Mouse (Mus musculus) hindbrain, embryonic 13.5 days (tissue): ENCODE measurements around the gene H2-Ob. TPM values are rescaled to one million over a fixed set of nuclear protein-coding genes. Genes with fewer than 3 reads are reported as not detected.

Source experiments
- ATAC-seq: fragments of 200-750 bp; cut with Nextera tagmentation; 2 replicates; pipeline ENCODE4 v1.8.0; 2017; ENCODE audit warnings: moderate TSS enrichment; ENCODE audit not compliant: low FRiP score
- H3K27ac ChIP-seq: fragments of 300-500 bp; sonication (generic); 2 replicates; pipeline ENCODE4 v1.5.1; 2015; ENCODE audit warnings: inconsistent platforms, mild to moderate bottlenecking, moderate library complexity
- H3K27me3 ChIP-seq: fragments of 300-500 bp; sonication (generic); 2 replicates; pipeline ENCODE4 v1.6.1; 2015; ENCODE audit warnings: mild to moderate bottlenecking, inconsistent platforms
- H3K36me3 ChIP-seq: fragments of 300-500 bp; sonication (generic); 2 replicates; pipeline ENCODE4 v1.6.1; 2015; ENCODE audit warnings: mild to moderate bottlenecking, inconsistent platforms
- H3K4me1 ChIP-seq: fragments of 300-500 bp; sonication (generic); replicated peaks from 2 replicates; pipeline ENCODE4 v1.6.1; 2015; ENCODE audit warnings: inconsistent platforms
- H3K4me2 ChIP-seq: fragments of 300-500 bp; sonication (generic); 2 replicates; pipeline ENCODE4 v1.6.1; 2015; ENCODE audit warnings: inconsistent platforms, mild to moderate bottlenecking, moderate library complexity
- H3K4me3 ChIP-seq: fragments of 300-500 bp; sonication (generic); 2 replicates; pipeline ENCODE4 v1.5.1; 2015; ENCODE audit warnings: mild to moderate bottlenecking, inconsistent platforms
- H3K9ac ChIP-seq: fragments of 300-500 bp; sonication (generic); 2 replicates; pipeline ENCODE4 v1.6.1; 2015; ENCODE audit warnings: mild to moderate bottlenecking, inconsistent platforms
- H3K9me3 ChIP-seq: fragments of 300-500 bp; sonication (generic); 2 replicates; pipeline ENCODE4 v1.6.1; 2016; ENCODE audit warnings: inconsistent platforms
- whole genome bisulfite sequencing: fragments of 180-500 bp; shearing (Covaris S2); methylation state at CpG from one replicate; pipeline ENCODE4 v1.1.7; 2015; 5-methylcytosine and 5-hydroxymethylcytosine counted together
- polyA plus RNA-seq: library from polyadenylated mRNA; unstranded; fragments of >200 nt; fragmentation: Nextera tagmentation; extraction: Ambion mirVana; gene quantifications from 2 replicates; pipeline ENCODE4 v1.2.1, GENCODE M21; 2015

Gene H2-Ob
- polyA plus RNA-seq, 1 experiment from 2014 or later, result 0.06 TPM

DNA sequence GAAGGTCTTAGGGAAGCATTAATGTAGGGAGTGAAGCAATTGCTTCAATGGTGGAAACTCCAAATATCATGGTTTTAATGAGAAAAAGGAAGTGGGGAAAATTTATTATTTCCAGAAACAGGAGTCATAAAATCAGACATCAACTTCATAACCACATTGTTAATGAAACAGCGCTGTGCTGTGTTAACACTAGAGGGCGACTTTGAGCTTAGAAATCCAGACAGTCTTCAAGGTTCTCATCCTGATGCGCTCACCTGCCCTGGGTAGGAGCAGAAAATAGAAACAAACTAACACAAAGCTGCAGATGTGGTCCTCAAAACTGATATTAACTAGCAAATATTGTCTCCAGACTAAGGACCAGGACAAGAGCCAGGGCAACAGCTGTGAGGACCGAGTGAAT lies 11.2 kb downstream of the H2-Ob start:
- no peak for ATAC-seq
- Histone ChIP-seq H3K27ac (no peak overlapping the region), H3K4me2 (no peak overlapping the region), H3K9ac (no peak overlapping the region), H3K4me1 (no peaks in the 10 kb centered on the region), H3K4me3 (no peak overlapping the region), H3K27me3 (peaks cover 12% of the 10 kb centered on the region; the same call in 1 of the 2 replicates), H3K9me3 (no peaks in the 10 kb centered on the region), H3K36me3 (no peaks in the 10 kb centered on the region)
- 19% methylated on average over 4 of the region's 4 CpGs for WGBS

- ATAC-seq, result no peak
- H3K9ac ChIP-seq, result no peak overlapping the region
- no peak overlapping the region for H3K27ac ChIP-seq
- H3K27me3 ChIP-seq, result peaks cover 12% of the 10 kb centered on the region; the same call in 1 of the 2 replicates
- H3K4me2 ChIP-seq, result no peak overlapping the region
- H3K9me3 ChIP-seq, result no peaks in the 10 kb centered on the region
- H3K36me3 ChIP-seq, result no peaks in the 10 kb centered on the region
- WGBS, result 52% methylated on average over 4 of the region's 4 CpGs
- H3K4me1 ChIP-seq, result no peaks in the 10 kb centered on the region
- no peak overlapping the region for H3K4me3 ChIP-seq
These were observed 13.0 kb downstream of the H2-Ob start for GRCm38 (mm10) chr17:34251666-34252065.

- H3K4me3 ChIP-seq, result no peak overlapping the region
- no peaks in the 10 kb centered on the region for H3K9me3 ChIP-seq
- 80% methylated on average over 5 of the region's 5 CpGs for WGBS
- 0 out of 2 replicates have a peak, but pooled peaks cover 6% of the 10 kb centered on the region for H3K27me3 ChIP-seq
- no peak for ATAC-seq
- no peak overlapping the region for H3K27ac ChIP-seq
- no peak overlapping the region for H3K4me2 ChIP-seq
- H3K4me1 ChIP-seq, result no peaks in the 10 kb centered on the region
- no peaks in the 10 kb centered on the region for H3K36me3 ChIP-seq
- H3K9ac ChIP-seq, result no peak overlapping the region
These were observed 17.8 kb downstream of the H2-Ob start for GRCm38 (mm10) chr17:34256501-34256900.

DNA sequence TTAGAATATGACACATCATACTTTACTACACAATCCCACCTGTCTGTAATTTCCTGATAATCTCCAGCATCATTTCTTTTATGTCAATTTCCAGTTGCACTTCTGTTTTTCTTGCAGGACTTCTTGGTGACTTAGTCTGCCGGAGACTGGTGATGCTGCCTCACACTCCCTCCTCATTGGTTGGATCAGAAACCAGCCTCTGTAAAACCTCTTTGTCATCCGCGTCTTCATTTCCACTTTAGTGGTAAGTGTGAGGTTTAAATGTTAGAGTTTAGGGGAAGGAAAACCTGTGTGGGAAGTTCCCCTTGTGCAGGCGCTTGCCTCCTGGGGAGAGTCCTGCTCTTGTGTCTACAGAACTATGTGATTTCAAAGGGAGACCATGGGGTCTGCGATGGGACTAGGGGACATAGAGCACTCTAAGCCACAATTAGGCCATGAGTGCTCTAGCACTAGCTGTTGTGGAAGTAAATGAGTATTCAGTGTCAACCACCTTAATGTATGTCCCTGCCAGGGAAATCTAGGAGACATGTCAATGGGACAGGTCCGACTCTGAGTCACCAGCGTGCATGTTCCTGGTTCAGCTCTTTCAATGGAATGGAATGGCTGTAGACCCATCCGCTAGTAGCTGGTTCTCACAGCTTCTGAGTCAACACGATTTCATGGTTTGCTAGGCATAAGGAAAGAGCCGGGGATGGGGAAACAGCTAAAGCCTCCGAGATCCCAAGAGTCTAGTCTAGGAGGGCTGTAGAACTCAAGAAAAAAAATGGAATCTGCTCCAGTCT lies 19.1 kb downstream of the H2-Ob start, which contains the start of gene H2-Ab1:
TSS of gene H2-Ab1 (plus strand) at position 96 of the 782 bp plus-strand sequence.
- Histone ChIP-seq H3K27ac (no peak within 1 kb of the TSS), H3K4me1 (0 out of 2 replicates have a peak, but pooled peaks cover 2% of the 10 kb centered on the region), H3K4me3 (no peak within 1 kb of the TSS), H3K27me3 (peaks cover 17% of the 10 kb centered on the region; the same call in 1 of the 2 replicates), H3K4me2 (no peak within 1 kb of the TSS), H3K9me3 (no peaks in the 10 kb centered on the region), H3K9ac (no peak within 1 kb of the TSS), H3K36me3 (no peaks in the 10 kb centered on the region)
- 75% methylated on average over 11 of the region's 11 CpGs for WGBS
- ATAC-seq, result no peak

GRCm38 (mm10) chr17:34260551-34260950 lies 21.8 kb downstream of the H2-Ob start:
- Histone ChIP-seq H3K36me3 (no peaks in the 10 kb centered on the region), H3K4me2 (no peak overlapping the region), H3K27me3 (peaks cover 39% of the 10 kb centered on the region), H3K4me3 (no peak overlapping the region), H3K9ac (no peak overlapping the region), H3K27ac (no peak overlapping the region), H3K4me1 (peaks cover 27% of the 10 kb centered on the region), H3K9me3 (no peaks in the 10 kb centered on the region)
- WGBS, result 76% methylated on average over 5 of the region's 5 CpGs
- no peak for ATAC-seq

DNA sequence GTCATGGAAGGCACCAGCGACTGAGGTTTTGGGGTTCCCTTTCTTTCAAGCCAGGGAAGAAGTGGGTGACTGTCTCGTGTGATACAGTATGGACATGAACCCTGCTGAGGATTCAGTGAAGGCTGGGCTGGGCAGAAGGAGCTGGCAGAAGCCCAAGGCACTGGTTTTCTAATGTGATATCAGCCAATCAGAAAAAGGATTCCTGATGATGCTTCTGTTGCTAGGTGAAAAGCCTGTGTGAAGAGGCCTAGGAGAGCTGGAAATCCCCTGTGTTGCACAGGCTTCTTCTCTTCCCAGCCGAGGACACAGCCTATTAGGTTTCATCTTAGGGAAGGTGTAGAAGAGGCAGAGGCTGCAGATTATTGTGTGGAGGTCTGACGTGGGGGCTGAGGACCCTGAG lies 22.8 kb downstream of the H2-Ob start:
- peaks cover 27% of the 10 kb centered on the region for H3K4me1 ChIP-seq
- H3K9me3 ChIP-seq, result no peaks in the 10 kb centered on the region
- H3K27ac ChIP-seq, result no peak overlapping the region
- ATAC-seq, result peak; percentile 43
- no peaks in the 10 kb centered on the region for H3K36me3 ChIP-seq
- H3K4me3 ChIP-seq, result no peak overlapping the region
- H3K4me2 ChIP-seq, result no peak overlapping the region
- H3K27me3 ChIP-seq, result peaks cover 41% of the 10 kb centered on the region
- 37% methylated on average over 4 of the region's 4 CpGs for WGBS
- no peak overlapping the region for H3K9ac ChIP-seq

DNA sequence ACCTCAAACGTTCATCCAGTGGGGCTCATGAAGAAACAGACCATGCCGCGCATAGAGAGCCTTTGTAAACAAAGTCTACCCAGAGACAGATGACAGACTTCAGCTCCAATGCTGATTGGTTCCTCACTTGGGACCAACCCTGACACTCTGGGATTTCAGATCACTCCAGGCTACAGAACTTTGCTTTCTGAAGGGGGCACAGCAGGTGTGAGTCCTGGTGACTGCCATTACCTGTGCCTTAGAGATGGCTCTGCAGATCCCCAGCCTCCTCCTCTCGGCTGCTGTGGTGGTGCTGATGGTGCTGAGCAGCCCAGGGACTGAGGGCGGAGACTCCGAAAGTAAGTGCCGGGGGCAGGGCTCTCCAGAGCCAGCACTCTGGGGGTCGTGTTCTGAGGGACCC lies 24.4 kb downstream of the H2-Ob start:
- ATAC-seq, result peak; percentile 81
- Histone ChIP-seq H3K9me3 (no peaks in the 10 kb centered on the region), H3K4me2 (peak overlapping the region; percentile 98), H3K4me1 (peaks cover 27% of the 10 kb centered on the region), H3K4me3 (peak overlapping the region; percentile 51), H3K9ac (0 out of 2 replicates have a peak overlapping the region, but pooled peaks have one; percentile 19), H3K27ac (no peak overlapping the region), H3K36me3 (no peaks in the 10 kb centered on the region), H3K27me3 (peaks cover 50% of the 10 kb centered on the region)
- WGBS, result 0% methylated on average over 8 of the region's 8 CpGs

- H3K9ac ChIP-seq, result peak overlapping the region; percentile 66; the same call in 1 of the 2 replicates
These were observed 25.2 kb downstream of the H2-Ob start for GRCm38 (mm10) chr17:34263811-34264371.

DNA sequence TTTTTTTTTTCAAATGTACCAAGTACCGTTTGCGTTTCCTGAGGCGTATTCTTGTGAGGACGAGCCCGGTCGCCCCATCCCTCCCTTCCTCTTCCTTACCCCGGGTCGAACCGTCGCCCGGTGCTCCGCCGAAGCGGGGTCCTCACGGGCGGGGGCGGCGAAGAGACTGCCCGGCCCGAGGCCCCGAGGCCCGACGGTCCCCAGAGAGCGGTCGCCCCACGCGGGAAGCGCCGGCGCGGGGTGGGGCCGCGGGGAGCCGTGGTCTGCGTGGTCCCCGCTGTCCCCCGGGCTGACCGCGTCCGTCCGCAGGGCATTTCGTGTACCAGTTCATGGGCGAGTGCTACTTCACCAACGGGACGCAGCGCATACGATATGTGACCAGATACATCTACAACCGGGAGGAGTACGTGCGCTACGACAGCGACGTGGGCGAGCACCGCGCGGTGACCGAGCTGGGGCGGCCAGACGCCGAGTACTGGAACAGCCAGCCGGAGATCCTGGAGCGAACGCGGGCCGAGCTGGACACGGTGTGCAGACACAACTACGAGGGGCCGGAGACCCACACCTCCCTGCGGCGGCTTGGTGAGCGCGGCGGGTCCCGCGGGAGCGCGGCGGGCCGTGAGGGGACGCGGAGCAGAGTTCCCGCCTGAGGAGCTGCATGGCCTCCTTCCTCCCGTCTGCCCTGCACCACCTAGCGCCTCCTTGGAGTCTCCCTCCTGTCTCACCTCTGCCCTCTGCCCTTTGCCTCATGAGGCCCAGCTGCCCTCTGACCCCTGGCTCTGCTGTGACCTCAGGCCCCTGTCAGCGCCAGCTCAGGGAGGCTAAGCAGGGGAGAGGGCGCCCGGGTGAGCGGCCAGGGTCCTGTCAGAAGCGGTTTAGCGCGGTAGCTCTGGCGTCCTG lies 26.0 kb downstream of the H2-Ob start:
- Histone ChIP-seq H3K4me1 (peaks cover 27% of the 10 kb centered on the region), H3K4me3 (peak overlapping the region; percentile 51), H3K9me3 (no peaks in the 10 kb centered on the region), H3K4me2 (peak overlapping the region; percentile 98), H3K36me3 (no peaks in the 10 kb centered on the region), H3K9ac (peak overlapping the region; percentile 66), H3K27ac (no peak overlapping the region), H3K27me3 (peaks cover 47% of the 10 kb centered on the region)
- ATAC-seq, result peak; percentile 36
- under 1% methylated on average over 90 of the region's 93 CpGs for WGBS

More at GRCm38 (mm10) chr17:34263811-34264371, 25.2 kb downstream of the H2-Ob start:
- Histone ChIP-seq H3K9me3 (no peaks in the 10 kb centered on the region), H3K4me1 (peaks cover 27% of the 10 kb centered on the region), H3K4me2 (peak overlapping the region; percentile 98), H3K4me3 (peak overlapping the region; percentile 51), H3K27ac (no peak overlapping the region), H3K36me3 (no peaks in the 10 kb centered on the region), H3K27me3 (peaks cover 50% of the 10 kb centered on the region)
- WGBS, result 3% methylated on average over 14 of the region's 14 CpGs
- ATAC-seq, result no peak

- Histone ChIP-seq H3K4me1 (peaks cover 21% of the 10 kb centered on the region), H3K4me2 (no peak overlapping the region), H3K4me3 (no peak overlapping the region), H3K36me3 (no peaks in the 10 kb centered on the region), H3K27ac (no peak overlapping the region), H3K9me3 (no peaks in the 10 kb centered on the region), H3K27me3 (peaks cover 33% of the 10 kb centered on the region), H3K9ac (no peak overlapping the region)
- 86% methylated on average over 2 of the region's 2 CpGs for WGBS
- no peak for ATAC-seq
These were observed 29.6 kb downstream of the H2-Ob start for GRCm38 (mm10) chr17:34268262-34268661.

DNA sequence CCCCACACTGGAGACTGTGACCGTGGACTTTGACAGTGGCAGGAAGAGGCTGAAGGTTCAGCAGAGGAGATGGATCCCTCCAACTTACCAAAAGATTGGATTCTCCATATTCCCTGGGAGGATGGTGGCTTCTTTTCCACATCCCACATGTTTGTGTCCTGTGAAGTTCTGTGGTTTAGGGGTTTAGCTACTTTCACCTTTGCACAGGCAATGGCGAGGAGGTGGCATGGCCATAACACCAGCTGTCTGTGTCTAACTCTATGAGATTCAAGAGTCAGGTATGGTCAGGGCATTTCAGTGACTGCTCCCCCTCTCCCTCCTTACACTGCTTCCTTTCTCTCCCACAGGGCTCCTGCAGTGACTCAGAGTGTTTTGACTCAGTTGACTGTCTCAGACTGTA lies 30.0 kb downstream of the H2-Ob start:
- Histone ChIP-seq H3K27ac (no peak overlapping the region), H3K9me3 (no peaks in the 10 kb centered on the region), H3K4me1 (peaks cover 16% of the 10 kb centered on the region), H3K36me3 (no peaks in the 10 kb centered on the region), H3K4me3 (no peak overlapping the region), H3K4me2 (no peak overlapping the region), H3K9ac (no peak overlapping the region), H3K27me3 (peaks cover 28% of the 10 kb centered on the region)
- 96% methylated on average over 2 of the region's 2 CpGs for WGBS
- no peak for ATAC-seq

- Histone ChIP-seq H3K36me3 (no peaks in the 10 kb centered on the region), H3K9me3 (no peaks in the 10 kb centered on the region), H3K9ac (no peak overlapping the region), H3K27me3 (peaks cover 18% of the 10 kb centered on the region), H3K4me3 (no peak overlapping the region), H3K4me2 (no peak overlapping the region), H3K4me1 (peaks cover 6% of the 10 kb centered on the region), H3K27ac (no peak overlapping the region)
- ATAC-seq, result no peak
- 79% methylated on average over 4 of the region's 4 CpGs for WGBS
These were observed 31.1 kb downstream of the H2-Ob start for GRCm38 (mm10) chr17:34269817-34270216.
